Mouse (Mus musculus) embryo, embryonic 11.5 days (tissue): ENCODE data around the gene Olfr10.
"Not testable (repeated sequence)": the region's sequence is repeated elsewhere in the genome, so short reads cannot be mapped to it uniquely, and the experiment has no call there.

ENCODE experiments used
- DNase-seq: peaks from one replicate; pipeline ENCODE4 v3.0.0-alpha.2; 2012; ENCODE audit warnings: low read depth, low spot score

Olfr10 gene

DNA sequence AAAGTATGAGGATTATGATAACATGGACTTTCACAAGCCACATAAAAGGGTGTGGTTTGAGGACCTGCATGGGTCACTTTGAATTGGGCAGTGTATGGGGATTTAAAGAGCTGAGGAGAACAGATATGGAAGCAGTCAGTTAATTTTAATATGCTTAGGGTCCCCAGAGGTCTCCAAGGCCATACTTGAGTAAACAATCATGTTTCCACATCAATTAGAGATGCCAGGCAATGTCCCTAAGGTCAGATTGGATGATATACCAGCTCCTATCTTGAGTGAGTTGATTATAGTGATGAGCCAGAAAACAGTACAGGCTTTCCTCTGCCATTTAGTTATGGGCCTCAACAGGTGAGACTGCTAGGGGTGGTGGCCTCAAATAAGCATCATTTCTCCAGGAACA, at the start of gene Olfr10:
Gene Olfr10, plus strand, starts transcription at position 301 of the 400 bp plus-strand sequence.
- DNase-seq, result no peak

DNA sequence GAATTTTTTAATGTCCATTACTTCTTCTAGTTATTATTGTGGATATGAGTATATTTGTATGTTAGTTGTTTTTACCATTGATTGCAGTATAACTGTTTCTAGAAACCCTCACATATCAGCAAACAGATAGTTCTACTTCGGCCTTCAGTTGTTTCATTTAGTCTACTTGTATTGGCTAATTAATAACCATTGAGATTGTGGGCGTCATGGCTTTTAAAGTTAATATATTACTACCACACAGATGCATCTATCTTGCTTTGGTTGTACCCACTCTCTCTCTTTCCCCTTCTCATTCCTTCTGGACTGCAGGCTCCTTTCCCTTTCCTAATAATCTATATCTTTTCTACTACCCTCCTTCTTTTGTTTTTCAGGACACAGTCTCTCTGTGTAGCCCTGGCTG, 45.2 kb upstream of the Olfr10 start:
- DNase-seq, result no peak

DNA sequence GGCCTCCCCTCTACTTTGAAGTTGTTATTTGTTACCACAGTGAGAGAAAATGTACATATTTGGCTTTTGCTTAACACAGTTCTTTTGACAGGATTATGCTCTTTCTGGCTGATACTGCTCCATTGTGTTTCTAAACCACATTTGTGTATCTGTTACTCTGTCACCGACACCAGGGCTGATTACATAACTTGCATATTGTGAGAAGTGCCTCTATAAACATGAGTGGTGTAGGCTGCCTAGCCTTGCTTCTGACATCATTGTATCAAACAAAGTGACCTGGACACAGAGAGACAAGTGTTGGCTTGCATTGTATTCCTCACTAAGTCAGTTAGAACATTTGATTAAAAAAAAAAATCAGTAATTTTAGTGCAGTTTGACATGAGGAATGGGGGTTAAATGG, 44.7 kb upstream of the Olfr10 start:
- DNase-seq, result no peak

DNA sequence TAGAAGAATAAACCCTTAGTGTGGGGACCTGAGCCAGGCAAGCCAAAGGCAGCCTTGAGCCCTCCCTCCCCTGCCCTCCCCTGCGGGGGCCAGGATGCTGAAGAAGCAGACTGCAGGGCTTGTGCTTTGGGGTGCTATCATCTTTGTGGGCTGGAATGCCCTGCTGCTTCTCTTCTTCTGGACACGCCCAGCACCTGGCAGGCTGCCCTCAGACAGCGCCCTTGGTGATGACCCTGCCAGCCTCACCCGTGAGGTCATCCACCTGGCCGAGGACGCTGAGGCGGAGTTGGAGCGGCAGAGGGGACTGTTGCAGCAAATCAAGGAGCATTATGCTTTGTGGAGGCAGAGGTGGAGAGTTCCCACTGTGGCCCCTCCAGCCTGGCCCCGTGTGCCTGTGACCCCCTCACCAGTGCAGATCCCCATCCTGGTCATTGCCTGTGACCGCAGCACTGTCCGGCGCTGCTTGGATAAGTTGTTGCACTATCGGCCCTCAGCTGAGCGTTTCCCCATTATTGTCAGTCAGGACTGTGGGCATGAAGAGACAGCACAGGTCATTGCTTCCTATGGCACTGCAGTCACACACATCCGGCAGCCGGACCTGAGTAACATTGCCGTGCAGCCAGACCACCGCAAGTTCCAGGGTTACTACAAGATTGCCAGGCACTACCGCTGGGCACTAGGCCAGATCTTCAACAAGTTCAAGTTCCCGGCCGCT, 43.8 kb upstream of the Olfr10 start:
- DNase-seq, result no peak

DNA sequence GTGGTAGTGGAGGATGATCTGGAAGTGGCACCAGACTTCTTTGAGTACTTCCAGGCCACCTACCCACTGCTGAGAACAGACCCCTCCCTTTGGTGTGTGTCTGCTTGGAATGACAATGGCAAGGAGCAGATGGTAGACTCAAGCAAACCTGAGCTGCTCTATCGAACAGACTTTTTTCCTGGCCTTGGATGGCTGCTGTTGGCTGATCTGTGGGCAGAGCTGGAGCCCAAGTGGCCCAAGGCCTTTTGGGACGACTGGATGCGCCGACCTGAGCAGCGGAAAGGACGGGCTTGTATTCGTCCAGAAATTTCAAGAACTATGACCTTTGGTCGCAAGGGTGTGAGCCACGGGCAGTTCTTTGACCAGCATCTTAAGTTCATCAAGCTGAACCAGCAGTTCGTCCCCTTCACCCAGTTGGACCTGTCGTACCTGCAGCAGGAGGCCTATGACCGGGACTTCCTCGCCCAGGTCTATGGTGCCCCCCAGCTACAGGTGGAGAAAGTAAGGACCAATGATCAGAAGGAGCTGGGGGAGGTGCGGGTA, 43.2 kb upstream of the Olfr10 start:
- DNase-seq, result no peak

DNA sequence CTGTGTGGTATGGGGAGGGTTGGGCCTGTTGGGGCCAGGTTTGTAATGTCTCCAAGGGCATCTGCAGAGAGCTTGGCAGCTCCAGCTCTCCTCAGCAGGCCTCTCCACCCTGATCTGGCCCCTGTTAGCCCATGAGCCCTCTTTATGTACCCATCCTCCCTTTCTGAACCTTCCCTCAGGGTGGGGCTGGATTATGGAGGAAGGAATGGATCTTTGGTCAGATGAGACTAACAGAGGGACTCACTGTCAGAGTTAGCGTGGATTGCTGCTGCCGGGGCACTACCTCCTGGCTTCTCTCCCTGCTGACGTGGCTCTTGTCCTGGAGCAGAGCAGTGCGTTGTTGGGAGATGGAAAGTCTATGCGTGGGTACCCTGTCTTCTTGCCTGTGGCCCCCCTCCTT, 42.3 kb upstream of the Olfr10 start:
- no peak for DNase-seq

DNA sequence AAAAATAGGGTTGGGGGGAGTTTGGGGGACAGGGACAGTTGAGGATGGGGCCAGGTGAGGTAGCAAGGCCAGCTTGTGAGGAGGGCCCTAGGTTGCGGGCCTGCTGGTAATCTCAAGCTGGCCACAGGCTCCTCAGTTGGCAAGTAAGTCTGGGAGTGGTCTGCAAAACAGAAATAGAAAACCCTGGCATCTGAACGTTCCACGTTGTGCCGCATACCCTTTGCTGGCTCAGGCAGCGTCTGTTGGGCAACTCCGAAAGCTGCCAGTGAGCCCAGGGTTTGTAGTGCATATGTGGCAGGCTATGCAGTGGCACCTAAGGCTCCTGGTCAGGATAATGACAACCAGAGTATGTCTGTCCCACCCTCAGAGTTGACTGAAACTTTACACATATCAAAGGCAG, 41.4 kb upstream of the Olfr10 start:
- no peak for DNase-seq

DNA sequence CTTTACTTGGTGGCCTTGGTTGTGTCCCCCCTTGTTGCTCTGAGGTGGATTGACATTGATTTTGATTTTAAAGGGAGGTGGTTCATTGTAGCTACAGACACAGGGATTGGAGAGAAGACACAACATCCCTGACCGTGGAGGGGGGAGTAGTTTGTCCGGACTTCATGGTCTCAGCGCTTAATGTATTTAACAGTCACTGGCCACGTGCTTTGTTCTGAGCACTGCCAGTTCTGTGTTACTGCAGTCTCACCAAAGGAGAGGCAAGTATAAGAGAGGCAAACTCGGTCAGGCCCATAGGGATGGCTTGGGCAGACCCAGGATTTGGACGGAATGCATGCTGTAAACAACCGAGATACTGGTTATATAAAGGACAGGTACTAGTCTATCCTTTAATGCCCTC, 40.5 kb upstream of the Olfr10 start:
- DNase-seq, result no peak

DNA sequence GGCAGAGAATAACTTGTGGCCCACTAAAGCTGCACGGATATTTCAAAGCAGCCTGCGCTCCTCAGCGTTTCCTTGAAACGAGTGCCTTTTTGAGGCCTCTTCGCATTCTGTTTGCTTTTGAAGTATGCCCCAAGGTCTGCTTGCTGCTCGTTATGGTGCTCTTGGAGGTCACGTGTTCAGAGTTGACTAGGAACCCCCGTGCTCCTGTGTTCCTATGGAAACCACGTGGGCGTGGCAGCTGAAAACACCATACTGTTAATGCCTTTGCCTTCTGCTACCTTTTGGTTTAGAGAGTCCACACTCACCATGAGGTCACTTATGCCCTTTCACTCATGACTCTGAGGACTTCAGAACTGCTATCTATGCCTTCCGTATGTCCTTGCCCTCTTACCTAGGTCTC, 39.9 kb upstream of the Olfr10 start:
- DNase-seq, result no peak

DNA sequence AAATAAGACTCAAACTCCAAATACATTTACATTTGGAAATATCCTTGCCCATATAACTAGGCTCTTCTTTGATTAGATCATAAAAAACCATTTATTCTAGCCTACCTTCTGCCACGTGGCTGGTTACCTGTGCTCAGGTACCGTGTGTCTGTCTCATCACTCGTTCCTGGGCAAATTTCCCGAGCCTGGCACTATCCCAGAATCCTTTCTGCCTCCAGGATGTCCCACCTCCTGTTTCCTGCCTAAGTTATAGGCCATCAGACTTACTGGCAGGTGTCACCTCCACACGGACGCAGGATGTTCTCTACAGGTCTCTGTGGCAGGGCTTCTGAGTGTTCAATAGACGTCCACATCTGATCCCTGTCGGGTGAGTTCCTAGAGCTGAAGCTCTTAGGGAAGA, 39.4 kb upstream of the Olfr10 start:
- no peak for DNase-seq

DNA sequence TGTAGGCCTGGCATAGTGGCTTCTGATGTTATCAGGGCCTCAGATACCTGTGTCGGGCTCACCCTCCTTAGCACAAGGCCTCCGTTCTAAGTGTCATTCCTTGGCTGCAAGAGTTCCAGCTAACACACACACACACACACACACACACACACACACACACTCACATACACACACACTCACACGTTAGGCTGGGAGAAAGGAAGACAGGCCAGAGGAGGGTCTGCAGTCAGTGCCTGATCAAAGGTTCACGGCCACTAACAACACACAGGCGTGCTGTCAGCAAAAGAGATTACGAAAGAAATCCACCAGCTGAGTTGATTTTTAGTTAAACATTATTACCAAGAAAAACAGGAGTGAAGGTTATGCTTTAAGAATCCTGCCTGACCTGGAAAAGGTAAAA, 37.9 kb upstream of the Olfr10 start:
- no peak for DNase-seq

DNA sequence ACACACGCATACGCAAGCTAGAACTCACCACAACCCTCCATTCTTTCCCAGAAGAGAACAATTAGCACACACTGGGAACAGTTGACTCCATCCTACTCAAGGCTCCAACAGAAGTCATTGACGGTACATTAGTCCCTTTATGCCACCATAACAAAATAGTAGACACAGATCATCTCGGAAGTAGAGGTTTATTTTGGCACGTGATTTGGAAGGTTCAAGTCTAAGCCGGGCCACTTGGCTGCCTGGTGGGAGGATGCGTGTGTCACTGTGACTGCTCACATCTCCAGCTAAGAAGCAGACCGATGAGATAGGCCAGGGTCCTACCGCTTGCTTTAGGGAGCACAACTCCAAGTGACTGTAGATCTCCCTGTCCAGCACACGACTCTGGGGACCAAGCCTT, 37.2 kb upstream of the Olfr10 start:
- DNase-seq, result no peak

DNA sequence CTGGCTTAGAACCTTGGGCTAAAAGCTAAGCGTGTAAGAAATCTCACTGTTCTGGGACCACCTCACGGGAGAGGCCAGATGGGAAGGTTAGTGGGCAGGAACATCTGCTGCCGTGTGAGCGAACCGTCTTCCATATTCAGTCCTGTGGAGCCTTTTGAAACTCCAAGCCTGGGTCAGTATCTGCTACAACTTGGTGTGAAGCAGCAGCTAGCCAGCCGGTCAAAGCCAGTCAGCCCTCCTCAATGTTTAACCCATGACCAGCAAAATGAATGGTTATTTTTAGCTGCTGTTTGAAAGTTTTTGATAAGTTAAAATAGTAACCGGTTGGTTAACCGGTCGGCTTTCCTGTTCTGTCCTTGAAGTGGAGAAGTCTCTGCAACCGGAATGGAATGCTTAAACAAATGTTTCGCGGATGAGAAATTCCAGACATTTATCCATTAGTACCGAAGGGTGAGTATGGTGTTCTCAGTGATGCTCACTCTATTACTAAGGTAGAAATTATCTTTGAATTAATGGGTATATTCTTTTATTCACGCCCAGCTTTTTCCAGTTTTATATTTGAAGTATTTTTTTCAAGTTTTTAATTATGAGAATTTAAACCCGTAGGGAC, 36.5 kb upstream of the Olfr10 start:
- DNase-seq, result no peak

DNA sequence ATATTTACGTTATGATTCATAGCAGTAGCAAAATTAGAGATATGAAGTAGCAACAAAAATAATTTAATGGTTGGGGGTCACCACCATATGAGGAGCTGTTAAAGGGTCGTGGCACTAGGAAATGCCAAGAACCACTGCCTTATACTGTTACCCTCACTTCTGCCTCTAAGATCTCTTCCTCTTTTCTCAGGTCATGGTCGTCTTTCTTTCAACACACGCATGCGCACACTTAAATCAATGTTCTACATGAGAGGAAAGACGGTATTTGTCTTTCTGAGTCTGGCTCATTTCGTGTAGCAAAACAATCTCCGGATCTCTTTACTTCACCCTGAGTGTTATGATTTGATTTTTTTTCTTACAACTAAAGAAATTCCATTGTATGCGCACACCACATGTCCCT, 34.8 kb upstream of the Olfr10 start:
- DNase-seq, result no peak

DNA sequence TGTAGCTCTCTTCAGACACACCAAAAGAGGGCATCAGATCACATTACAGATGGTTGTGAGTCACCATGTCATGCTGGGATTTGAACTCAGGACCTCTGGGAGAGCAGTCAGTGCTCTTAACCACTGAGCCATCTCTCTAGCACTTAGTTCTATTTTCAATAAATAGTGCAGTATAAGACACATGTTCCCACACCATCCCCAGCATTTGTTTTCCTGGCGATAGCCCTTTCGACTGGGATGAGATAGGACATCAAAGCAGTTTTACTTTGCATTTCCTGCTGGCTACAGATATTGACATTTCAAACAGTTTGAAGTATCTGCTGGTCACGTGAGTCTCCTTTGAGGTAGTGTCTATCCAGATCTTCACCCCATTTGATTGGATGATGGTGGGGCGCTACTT, 34.2 kb upstream of the Olfr10 start:
- no peak for DNase-seq

DNA sequence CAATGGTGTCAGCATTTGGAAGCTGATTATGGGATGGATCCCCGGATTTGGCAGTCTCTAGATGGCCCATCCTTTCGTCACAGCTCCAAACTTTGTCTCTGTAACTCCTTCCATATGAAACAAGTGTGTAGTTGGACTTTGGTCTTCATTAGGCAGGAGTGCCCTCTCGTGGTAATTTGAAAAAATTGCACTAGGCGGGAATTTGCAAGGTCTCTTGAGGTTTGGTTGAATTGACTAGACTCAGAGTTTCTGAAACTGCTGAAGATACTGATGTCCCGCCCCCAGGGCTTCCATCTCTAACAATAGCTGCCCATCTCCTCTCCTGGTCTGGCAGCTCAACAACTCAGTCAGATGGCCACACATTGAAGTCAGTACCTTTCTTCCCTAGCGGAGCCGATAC, 33.2 kb upstream of the Olfr10 start:
- peak; percentile 60 for DNase-seq

DNA sequence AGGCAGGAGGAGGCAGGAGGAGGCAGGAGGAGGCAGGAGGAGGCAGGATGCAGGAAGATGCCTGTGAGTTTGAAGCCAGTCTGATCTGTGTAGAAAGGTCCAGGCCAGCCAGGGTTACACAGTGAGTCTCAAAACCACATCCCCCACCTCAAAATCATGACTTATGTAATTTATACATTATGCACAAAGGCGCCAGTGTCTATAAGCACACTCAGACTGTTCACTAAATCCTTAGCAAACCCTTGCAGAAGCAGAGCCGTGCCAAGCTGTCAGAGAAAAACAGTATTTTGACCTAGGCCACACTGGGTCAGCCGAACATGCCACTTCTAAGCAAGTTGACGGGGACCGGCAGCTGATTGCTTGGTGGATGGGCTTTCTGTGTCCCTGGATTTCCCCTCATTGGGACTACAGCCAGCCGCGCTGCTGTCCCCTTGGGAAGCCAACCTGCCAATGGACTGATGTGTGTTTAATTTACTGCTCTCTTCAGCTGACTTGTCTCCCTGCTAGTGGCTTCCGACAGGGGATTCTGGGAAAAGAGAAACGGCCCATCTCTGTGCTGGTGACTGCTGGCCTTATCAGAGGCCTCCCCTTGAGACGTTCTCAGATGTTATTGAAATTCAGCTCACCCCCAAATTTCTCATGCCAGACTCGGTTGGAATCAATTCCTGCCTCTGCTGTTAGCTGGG, 30.6 kb upstream of the Olfr10 start:
- no peak for DNase-seq

DNA sequence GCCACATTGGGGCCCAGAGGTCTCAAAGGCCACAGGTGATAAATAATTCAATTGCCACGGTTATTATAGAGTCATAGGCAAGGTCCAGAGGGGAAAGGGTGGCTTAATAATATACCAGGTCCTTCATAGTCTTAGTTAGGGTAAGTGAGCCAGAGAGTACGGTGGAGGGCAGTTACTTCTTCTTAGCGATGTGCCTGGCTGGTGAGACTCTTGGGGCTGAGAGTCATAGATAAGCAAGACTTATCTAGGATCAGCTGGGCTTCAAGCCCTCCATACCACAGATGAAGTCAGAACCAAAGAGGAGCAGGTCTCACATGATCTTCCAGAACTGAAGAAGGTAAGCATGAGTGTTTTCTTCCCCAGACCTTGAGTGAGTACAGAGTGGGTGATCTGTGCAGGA, 26.3 kb upstream of the Olfr10 start, which contains the start of gene Olfr1393:
Gene Olfr1393, plus strand, starts transcription at position 83 of the 400 bp plus-strand sequence.
- no peak for DNase-seq

DNA sequence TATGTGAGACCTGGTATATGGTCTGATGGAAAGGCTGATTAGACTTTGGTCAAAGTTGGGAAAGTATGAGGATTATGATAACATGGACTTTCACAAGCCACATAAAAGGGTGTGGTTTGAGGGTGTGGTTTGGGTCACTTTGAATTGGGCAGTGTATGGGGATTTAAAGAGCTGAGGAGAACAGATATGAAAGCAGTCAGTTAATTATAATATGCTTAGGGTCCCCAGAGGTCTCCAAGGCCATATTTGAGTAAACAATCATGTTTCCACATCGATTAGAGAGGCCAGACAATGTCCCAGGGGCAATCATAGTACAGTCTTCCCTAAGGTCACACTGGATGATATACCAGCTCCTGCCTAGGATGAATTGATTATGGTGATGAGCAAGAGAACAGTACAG, 19.6 kb upstream of the Olfr10 start, which contains the start of gene Olfr1392:
Gene Olfr1392, plus strand, starts transcription at position 301 of the 400 bp plus-strand sequence.
- DNase-seq, result not testable (repeated sequence)

DNA sequence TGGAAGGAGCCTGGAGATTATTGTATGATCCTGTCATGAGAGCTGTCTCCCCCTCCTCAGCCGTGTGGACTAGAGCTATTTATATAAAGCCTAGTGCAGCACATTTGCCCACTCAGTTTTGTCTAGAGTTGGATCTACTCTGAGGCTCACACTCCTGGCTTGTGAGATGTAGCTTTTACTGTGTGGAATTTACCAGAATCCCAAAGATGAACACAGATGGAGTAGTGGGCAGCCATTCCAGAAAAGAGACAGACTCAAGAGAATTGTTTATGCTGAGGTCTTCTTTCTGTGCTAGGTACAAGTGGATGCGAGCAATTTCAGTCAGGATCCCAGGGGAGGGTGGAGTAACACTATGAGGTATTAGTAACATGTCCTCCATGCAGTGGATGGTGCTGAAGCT, 17.3 kb upstream of the Olfr10 start:
- DNase-seq, result no peak

DNA sequence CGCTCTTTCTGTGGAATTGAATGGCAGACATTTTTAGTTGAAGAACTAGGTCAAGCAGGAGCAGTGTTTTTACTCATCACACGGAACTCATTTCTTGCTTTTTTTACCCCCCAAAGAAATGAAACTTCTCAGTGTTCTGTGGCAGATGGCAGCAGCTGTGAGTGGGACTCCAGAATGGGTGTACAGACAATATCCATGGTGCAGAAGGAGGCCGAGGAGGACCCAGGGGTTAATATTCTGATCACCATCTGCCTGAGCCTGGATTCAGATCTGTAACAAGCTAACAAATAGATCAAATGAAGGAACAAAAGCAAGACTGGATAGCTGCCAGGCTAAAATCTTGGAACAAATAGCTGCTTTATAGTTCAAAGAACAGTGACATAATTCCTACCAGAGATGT, 11.8 kb upstream of the Olfr10 start:
- DNase-seq, result no peak

DNA sequence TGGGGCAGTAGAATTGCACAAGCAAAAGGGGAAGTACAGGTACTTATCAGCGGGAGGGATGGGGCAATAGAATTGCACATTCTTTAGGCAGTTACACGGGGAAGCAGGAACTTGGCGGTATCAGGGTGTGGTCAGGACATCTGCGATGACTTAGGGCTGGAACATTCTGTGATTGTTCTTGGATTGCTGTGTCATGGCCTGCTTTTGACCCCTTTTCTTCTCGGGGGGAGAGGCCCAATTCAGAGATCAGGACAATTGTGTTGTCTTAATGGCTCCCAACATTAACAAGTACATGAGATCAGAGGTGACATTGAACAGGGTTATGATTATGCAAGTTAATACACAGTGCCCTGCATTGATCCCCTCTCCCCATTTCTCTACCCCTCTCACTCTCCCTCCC, 4.0 kb downstream of the Olfr10 start:
- DNase-seq, result not testable (repeated sequence)

DNA sequence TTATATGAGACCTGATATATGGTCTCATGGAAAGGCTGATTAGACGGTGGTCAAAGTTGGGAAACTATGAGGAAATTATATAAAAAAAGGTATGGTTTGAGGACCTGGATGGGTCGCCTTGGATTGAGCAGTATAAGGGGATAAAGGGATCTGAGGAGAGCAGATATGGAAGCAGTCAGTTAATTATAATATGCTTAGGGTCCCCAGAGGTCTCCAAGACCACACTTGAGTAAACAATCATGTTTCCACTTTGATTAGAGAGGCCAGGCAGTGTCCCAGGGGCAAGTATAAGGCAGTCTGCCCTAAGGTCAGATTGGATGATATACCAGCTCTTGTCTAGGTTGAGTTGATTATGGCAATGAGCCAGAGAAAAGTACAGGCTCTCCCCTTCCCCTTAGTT, 17.9 kb downstream of the Olfr10 start, which contains the start of gene Olfr1391:
Gene Olfr1391, plus strand, starts transcription at position 301 of the 400 bp plus-strand sequence.
- DNase-seq, result no peak
